Mouse (Mus musculus): Measurements from ENCODE around the gene Urad. TPM values are rescaled to one million over a fixed set of nuclear protein-coding genes. Genes with fewer than 3 reads are reported as not detected.

The Urad gene
- polyA plus RNA-seq, 1 experiment from 2014 or later: not detected

- H3K9me3 ChIP-seq (ENCODE audit: low read length): no peaks in the 10 kb centered on the region
- H3K27ac ChIP-seq (ENCODE audit: low read length): no peak overlapping the region
- no peaks in the 10 kb centered on the region for H3K4me1 ChIP-seq (ENCODE audit: insufficient read depth, low read depth, low read length)
- H3K9ac ChIP-seq (replicated peaks; ENCODE audit: low read depth): no peak overlapping the region
- H3K27me3 ChIP-seq (replicated peaks; ENCODE audit: insufficient read depth, low read length): no peaks in the 10 kb centered on the region
- H3K4me3 ChIP-seq (ENCODE audit: low read depth, low read length): no peak overlapping the region
- H3K36me3 ChIP-seq (ENCODE audit: insufficient read depth, low read length): no peaks in the 10 kb centered on the region
- no peak for ATAC-seq
- no peak for DNase-seq (ENCODE audit: low spot score)
- H3K4me2 ChIP-seq (replicated peaks; ENCODE audit: low read depth, low read length): no peak overlapping the region
- WGBS: 67% methylated on average over 1 of the region's 1 CpGs
- TF ChIP-seq CTCF (IDR thresholded peaks at IDR 0.05) (no peak), EP300 (IDR thresholded peaks at IDR 0.05) (no peak)
Observed at GRCm38 (mm10) chr5:147345981-147346380, 23.7 kb upstream of the Urad start.

GRCm38 (mm10) chr5:147343904-147344303 is 21.7 kb upstream of the Urad start:
- WGBS: 70% methylated on average over 10 of the region's 10 CpGs

DNA sequence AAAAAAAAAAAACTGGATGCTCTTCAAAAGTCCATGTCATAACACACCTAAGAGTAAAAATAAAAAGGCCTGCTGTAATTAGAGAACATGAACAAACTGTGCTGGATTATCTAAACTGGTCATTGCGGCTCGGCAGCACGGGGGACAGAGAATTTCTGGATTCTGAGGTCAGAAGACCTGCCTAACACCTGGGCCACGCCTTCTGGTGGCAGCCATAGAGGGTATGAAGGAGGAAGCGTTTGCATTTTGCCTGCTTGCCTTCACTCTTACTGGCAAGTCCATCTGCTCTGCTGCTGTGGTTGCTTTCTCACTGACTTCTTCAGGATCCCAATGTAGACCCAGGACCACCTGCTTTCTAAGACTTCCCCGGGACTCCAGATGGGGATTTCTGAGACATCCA is 20.7 kb upstream of the Urad start:
- Histone ChIP-seq H3K9me3 (ENCODE audit: low read length) (no peaks in the 10 kb centered on the region), H3K9ac (replicated peaks; ENCODE audit: low read depth) (no peak overlapping the region), H3K4me1 (ENCODE audit: insufficient read depth, low read depth, low read length) (no peaks in the 10 kb centered on the region), H3K36me3 (ENCODE audit: insufficient read depth, low read length) (no peaks in the 10 kb centered on the region), H3K27ac (ENCODE audit: low read length) (no peak overlapping the region), H3K4me2 (replicated peaks; ENCODE audit: low read depth, low read length) (no peak overlapping the region), H3K27me3 (replicated peaks; ENCODE audit: insufficient read depth, low read length) (no peaks in the 10 kb centered on the region), H3K4me3 (ENCODE audit: low read depth, low read length) (no peak overlapping the region)
- ATAC-seq (no peak), DNase-seq (ENCODE audit: low spot score) (no peak)
- no peak for TF ChIP-seq EP300 (IDR thresholded peaks at IDR 0.05)
- TF ChIP-seq CTCF (IDR thresholded peaks at IDR 0.05): no peak
- 86% methylated on average over 6 of the region's 6 CpGs for WGBS

More at GRCm38 (mm10) chr5:147343904-147344303, 21.7 kb upstream of the Urad start:
- no peak for TF ChIP-seq CTCF (IDR thresholded peaks at IDR 0.05)
- TF ChIP-seq EP300 (IDR thresholded peaks at IDR 0.05): no peak
- Histone ChIP-seq H3K36me3 (ENCODE audit: insufficient read depth, low read length) (no peaks in the 10 kb centered on the region), H3K9ac (replicated peaks; ENCODE audit: low read depth) (no peak overlapping the region), H3K27me3 (replicated peaks; ENCODE audit: insufficient read depth, low read length) (no peaks in the 10 kb centered on the region), H3K9me3 (ENCODE audit: low read length) (no peaks in the 10 kb centered on the region), H3K27ac (ENCODE audit: low read length) (no peak overlapping the region), H3K4me1 (ENCODE audit: insufficient read depth, low read depth, low read length) (no peaks in the 10 kb centered on the region), H3K4me2 (replicated peaks; ENCODE audit: low read depth, low read length) (no peak overlapping the region), H3K4me3 (ENCODE audit: low read depth, low read length) (no peak overlapping the region)
- ATAC-seq: no peak
- no peak for DNase-seq (ENCODE audit: low spot score)

- DNase-seq (ENCODE audit: low spot score) (no peak), ATAC-seq (no peak)
- H3K4me3 ChIP-seq (ENCODE audit: low read depth, low read length): no peak overlapping the region
- H3K9me3 ChIP-seq (ENCODE audit: low read length): no peaks in the 10 kb centered on the region
- 26% methylated on average over 13 of the region's 13 CpGs for WGBS
- no peaks in the 10 kb centered on the region for H3K36me3 ChIP-seq (ENCODE audit: insufficient read depth, low read length)
- no peak overlapping the region for H3K27ac ChIP-seq (ENCODE audit: low read length)
- H3K27me3 ChIP-seq (replicated peaks; ENCODE audit: insufficient read depth, low read length): no peaks in the 10 kb centered on the region
- no peaks in the 10 kb centered on the region for H3K4me1 ChIP-seq (ENCODE audit: insufficient read depth, low read depth, low read length)
- TF ChIP-seq CTCF (IDR thresholded peaks at IDR 0.05): no peak
- TF ChIP-seq EP300 (IDR thresholded peaks at IDR 0.05): no peak
- H3K4me2 ChIP-seq (replicated peaks; ENCODE audit: low read depth, low read length): no peak overlapping the region
- H3K9ac ChIP-seq (replicated peaks; ENCODE audit: low read depth): no peak overlapping the region
Observed at GRCm38 (mm10) chr5:147340741-147341414, 18.6 kb upstream of the Urad start.

GRCm38 (mm10) chr5:147339560-147339959 is 17.3 kb upstream of the Urad start:
- H3K4me3 ChIP-seq (ENCODE audit: low read depth, low read length): no peak overlapping the region
- no peaks in the 10 kb centered on the region for H3K27me3 ChIP-seq (replicated peaks; ENCODE audit: insufficient read depth, low read length)
- no peak for TF ChIP-seq EP300 (IDR thresholded peaks at IDR 0.05)
- no peak for TF ChIP-seq CTCF (IDR thresholded peaks at IDR 0.05)
- H3K4me1 ChIP-seq (ENCODE audit: insufficient read depth, low read depth, low read length): no peaks in the 10 kb centered on the region
- no peaks in the 10 kb centered on the region for H3K36me3 ChIP-seq (ENCODE audit: insufficient read depth, low read length)
- no peak overlapping the region for H3K4me2 ChIP-seq (replicated peaks; ENCODE audit: low read depth, low read length)
- ATAC-seq: no peak
- DNase-seq (ENCODE audit: low spot score): no peak
- 74% methylated on average over 11 of the region's 11 CpGs for WGBS
- no peaks in the 10 kb centered on the region for H3K9me3 ChIP-seq (ENCODE audit: low read length)
- no peak overlapping the region for H3K27ac ChIP-seq (ENCODE audit: low read length)
- no peak overlapping the region for H3K9ac ChIP-seq (replicated peaks; ENCODE audit: low read depth)

GRCm38 (mm10) chr5:147338967-147339366 is 16.7 kb upstream of the Urad start:
- H3K36me3 ChIP-seq (ENCODE audit: insufficient read depth, low read length): no peaks in the 10 kb centered on the region
- no peak for DNase-seq (ENCODE audit: low spot score)
- no peaks in the 10 kb centered on the region for H3K9me3 ChIP-seq (ENCODE audit: low read length)
- no peak overlapping the region for H3K4me3 ChIP-seq (ENCODE audit: low read depth, low read length)
- no peak for TF ChIP-seq CTCF (IDR thresholded peaks at IDR 0.05)
- TF ChIP-seq EP300 (IDR thresholded peaks at IDR 0.05): no peak
- H3K4me2 ChIP-seq (replicated peaks; ENCODE audit: low read depth, low read length): no peak overlapping the region
- H3K27me3 ChIP-seq (replicated peaks; ENCODE audit: insufficient read depth, low read length): no peaks in the 10 kb centered on the region
- ATAC-seq: no peak
- WGBS: 50% methylated on average over 9 of the region's 9 CpGs
- no peak overlapping the region for H3K9ac ChIP-seq (replicated peaks; ENCODE audit: low read depth)
- H3K27ac ChIP-seq (ENCODE audit: low read length): no peak overlapping the region
- H3K4me1 ChIP-seq (ENCODE audit: insufficient read depth, low read depth, low read length): no peaks in the 10 kb centered on the region
